Mouse (Mus musculus): ENCODE measurements around the gene Pik3cb.

Gene Pik3cb

GRCm38 (mm10) chr9:99146855-99147735 is 6.7 kb upstream of the Pik3cb start:
- DNase-seq (ENCODE audit: low spot score) = no peak

- DNase-seq (ENCODE audit: low spot score) = no peak
Observed at GRCm38 (mm10) chr9:99145756-99146155, 5.3 kb upstream of the Pik3cb start.

GRCm38 (mm10) chr9:99144416-99144989 is 4.1 kb upstream of the Pik3cb start:
- DNase-seq (ENCODE audit: low spot score) = no peak

- DNase-seq (ENCODE audit: low spot score) = no peak
Observed at GRCm38 (mm10) chr9:99141618-99142017, 1.2 kb upstream of the Pik3cb start.

GRCm38 (mm10) chr9:99141171-99141570 is 750 bp upstream of the Pik3cb start:
- DNase-seq (ENCODE audit: low spot score) = no peak

- DNase-seq (ENCODE audit: low spot score) = no peak
Observed at GRCm38 (mm10) chr9:99139194-99140023, 1.0 kb downstream of the Pik3cb start.

- no peak for DNase-seq (ENCODE audit: low spot score)
Observed at GRCm38 (mm10) chr9:99137301-99137700, 3.1 kb downstream of the Pik3cb start.

GRCm38 (mm10) chr9:99131951-99132470 is 8.4 kb downstream of the Pik3cb start:
- DNase-seq (ENCODE audit: low spot score) = no peak

- no peak for DNase-seq (ENCODE audit: low spot score)
Observed at GRCm38 (mm10) chr9:99131119-99131518, 9.3 kb downstream of the Pik3cb start.

GRCm38 (mm10) chr9:99127578-99127977 is 12.8 kb downstream of the Pik3cb start:
- DNase-seq (ENCODE audit: low spot score) = no peak

- DNase-seq (ENCODE audit: low spot score) = no peak
Observed at GRCm38 (mm10) chr9:99122749-99123148, 17.7 kb downstream of the Pik3cb start.

GRCm38 (mm10) chr9:99112409-99112808 is 28.0 kb downstream of the Pik3cb start:
- DNase-seq (ENCODE audit: low spot score) = no peak

GRCm38 (mm10) chr9:99111085-99111484 is 29.3 kb downstream of the Pik3cb start:
- DNase-seq (ENCODE audit: low spot score) = no peak

GRCm38 (mm10) chr9:99110213-99110612 is 30.2 kb downstream of the Pik3cb start:
- DNase-seq (ENCODE audit: low spot score) = no peak

- DNase-seq (ENCODE audit: low spot score) = no peak
Observed at GRCm38 (mm10) chr9:99109585-99109984, 30.8 kb downstream of the Pik3cb start.

GRCm38 (mm10) chr9:99104449-99104848 is 36.0 kb downstream of the Pik3cb start:
- DNase-seq (ENCODE audit: low spot score) = no peak

GRCm38 (mm10) chr9:99103865-99104264 is 36.6 kb downstream of the Pik3cb start:
- no peak for DNase-seq (ENCODE audit: low spot score)

- DNase-seq (ENCODE audit: low spot score) = no peak
Observed at GRCm38 (mm10) chr9:99098482-99099129, 41.8 kb downstream of the Pik3cb start.

- no peak for DNase-seq (ENCODE audit: low spot score)
Observed at GRCm38 (mm10) chr9:99097668-99098067, 42.8 kb downstream of the Pik3cb start.

- DNase-seq (ENCODE audit: low spot score) = no peak
Observed at GRCm38 (mm10) chr9:99095192-99095591, 45.2 kb downstream of the Pik3cb start.

- no peak for DNase-seq (ENCODE audit: low spot score)
Observed at GRCm38 (mm10) chr9:99090546-99090945, 49.9 kb downstream of the Pik3cb start.

- DNase-seq (ENCODE audit: low spot score) = no peak
Observed at GRCm38 (mm10) chr9:99089904-99090303, 50.5 kb downstream of the Pik3cb start.
